Mouse (Mus musculus) ES-Bruce4 (cell line): ENCODE measurements around the gene Ttc39b. TPM values are rescaled to one million over a fixed set of nuclear protein-coding genes. Genes with fewer than 3 reads are reported as not detected.

Experiments used
- H3K27ac ChIP-seq: 2 replicates; pipeline ENCODE4 v1.5.1; 2012; ENCODE audit warnings: low read length, inconsistent platforms; ENCODE audit not compliant: insufficient read depth
- H3K27me3 ChIP-seq: 2 replicates; pipeline ENCODE4 v1.6.1; 2012; ENCODE audit warnings: mild to moderate bottlenecking, low read length, inconsistent platforms; ENCODE audit not compliant: control insufficient read depth, poor library complexity, insufficient read depth, severe bottlenecking
- H3K36me3 ChIP-seq: 2 replicates; pipeline ENCODE4 v1.6.1; 2012; ENCODE audit warnings: inconsistent platforms, mild to moderate bottlenecking, low read length, moderate library complexity; ENCODE audit not compliant: control insufficient read depth, poor library complexity, insufficient read depth, severe bottlenecking
- H3K4me1 ChIP-seq: one replicate; pipeline ENCODE4 v1.8.1; 2011; ENCODE audit warnings: low read length; ENCODE audit not compliant: control insufficient read depth, insufficient read depth
- H3K4me3 ChIP-seq: 2 replicates; pipeline ENCODE4 v1.5.1; 2011; ENCODE audit warnings: low read depth, mild to moderate bottlenecking, low read length
- H3K9ac ChIP-seq: 2 replicates; pipeline ENCODE4 v1.6.1; 2012; ENCODE audit warnings: low read depth, mild to moderate bottlenecking, inconsistent platforms; ENCODE audit not compliant: poor library complexity, severe bottlenecking
- H3K9me3 ChIP-seq: replicated peaks from 2 replicates; pipeline ENCODE4 v1.6.1; 2012; ENCODE audit warnings: mild to moderate bottlenecking, low read length, inconsistent platforms; ENCODE audit not compliant: control insufficient read depth, poor library complexity, insufficient read depth, severe bottlenecking
- CTCF ChIP-seq: IDR thresholded peaks from one replicate; pipeline ENCODE4 v1.8.1; 2011; ENCODE audit warnings: low read depth, low read length
- EP300 ChIP-seq: IDR thresholded peaks from 2 replicates; pipeline ENCODE4 v1.6.1; 2011; ENCODE audit warnings: low read depth, low read length; ENCODE audit not compliant: insufficient read depth
- POLR2A ChIP-seq: IDR thresholded peaks from one replicate; pipeline ENCODE4 v1.8.1; 2011; ENCODE audit warnings: low read length; ENCODE audit not compliant: insufficient read depth
- polyA plus RNA-seq: library from polyadenylated mRNA; stranded (reverse); fragments of >200 nt; gene quantifications from 2 replicates; pipeline ENCODE4 v1.2.4, GENCODE M21; 2011; ENCODE audit warnings: low read depth; ENCODE audit not compliant: missing spikeins, insufficient read depth, insufficient read length

Ttc39b gene
- polyA plus RNA-seq, 1 experiment, result 48.9 TPM

GRCm38 (mm10) chr4:83215776-83216175, 108.3 kb downstream of the Ttc39b start:
- TF ChIP-seq EP300 (no peak), POLR2A (no peak), CTCF (no peak)
- Histone ChIP-seq H3K27ac (no peak overlapping the region), H3K27me3 (no peaks in the 10 kb centered on the region), H3K36me3 (peaks cover 2% of the 10 kb centered on the region; the same call in 1 of the 2 replicates), H3K4me1 (no peaks in the 10 kb centered on the region), H3K9ac (no peak overlapping the region), H3K9me3 (no peaks in the 10 kb centered on the region), H3K4me3 (no peak overlapping the region)

GRCm38 (mm10) chr4:83214822-83215558, 109.1 kb downstream of the Ttc39b start:
- Histone ChIP-seq H3K9ac (no peak overlapping the region), H3K36me3 (no peaks in the 10 kb centered on the region), H3K9me3 (no peaks in the 10 kb centered on the region), H3K4me1 (no peaks in the 10 kb centered on the region), H3K4me3 (no peak overlapping the region), H3K27me3 (no peaks in the 10 kb centered on the region), H3K27ac (no peak overlapping the region)
- no peak for TF ChIP-seq POLR2A
- no peak for TF ChIP-seq EP300
- no peak for TF ChIP-seq CTCF

- Histone ChIP-seq H3K27ac (no peak overlapping the region), H3K27me3 (no peaks in the 10 kb centered on the region), H3K4me1 (no peaks in the 10 kb centered on the region), H3K4me3 (no peak overlapping the region), H3K9me3 (no peaks in the 10 kb centered on the region), H3K9ac (no peak overlapping the region), H3K36me3 (no peaks in the 10 kb centered on the region)
- TF ChIP-seq EP300 (no peak), CTCF (no peak), POLR2A (no peak)
Observed at GRCm38 (mm10) chr4:83213752-83214151, 110.3 kb downstream of the Ttc39b start.

GRCm38 (mm10) chr4:83211709-83212108, 112.3 kb downstream of the Ttc39b start:
- Histone ChIP-seq H3K4me3 (peak overlapping the region; percentile 63), H3K27ac (no peak overlapping the region), H3K9me3 (no peaks in the 10 kb centered on the region), H3K4me1 (no peaks in the 10 kb centered on the region), H3K9ac (peak overlapping the region; percentile 16; the same call in 1 of the 2 replicates), H3K36me3 (no peaks in the 10 kb centered on the region), H3K27me3 (no peaks in the 10 kb centered on the region)
- TF ChIP-seq EP300, result no peak
- TF ChIP-seq POLR2A, result no peak
- no peak for TF ChIP-seq CTCF

GRCm38 (mm10) chr4:83210437-83210836, 113.6 kb downstream of the Ttc39b start:
- Histone ChIP-seq H3K27ac (no peak overlapping the region), H3K9ac (no peak overlapping the region), H3K9me3 (no peaks in the 10 kb centered on the region), H3K4me1 (no peaks in the 10 kb centered on the region), H3K36me3 (no peaks in the 10 kb centered on the region), H3K27me3 (no peaks in the 10 kb centered on the region), H3K4me3 (no peak overlapping the region)
- TF ChIP-seq CTCF (no peak), EP300 (no peak), POLR2A (no peak)

GRCm38 (mm10) chr4:83206803-83207586, 117.1 kb downstream of the Ttc39b start:
- Histone ChIP-seq H3K27me3 (no peaks in the 10 kb centered on the region), H3K4me1 (no peaks in the 10 kb centered on the region), H3K9ac (no peak overlapping the region), H3K36me3 (no peaks in the 10 kb centered on the region), H3K9me3 (no peaks in the 10 kb centered on the region), H3K27ac (no peak overlapping the region), H3K4me3 (no peak overlapping the region)
- TF ChIP-seq CTCF (no peak), POLR2A (no peak), EP300 (no peak)
